Mouse (Mus musculus) G1E-ER4 (cell line): Measurements from ENCODE around the gene Hist1h2bp. TPM values are rescaled to one million over a fixed set of nuclear protein-coding genes. Genes with fewer than 3 reads are reported as not detected.
"Not testable (repeated sequence)": the region's sequence is repeated elsewhere in the genome, so short reads cannot be mapped to it uniquely, and the experiment has no call there.

Source experiments
- GATA1 ChIP-seq: IDR thresholded peaks from one replicate; pipeline ENCODE4 v1.8.0; 2012; ENCODE audit warnings: low read length, inconsistent platforms
- polyA plus RNA-seq: library from polyadenylated mRNA; stranded (reverse); fragments of >175 nt; gene quantifications from 2 replicates; pipeline ENCODE4 v1.2.3, GENCODE M21; 2012

Gene Hist1h2bp
- polyA plus RNA-seq, 1 experiment, result 8.7 TPM

- no peak for TF ChIP-seq GATA1
These were observed 7.2 kb upstream of the Hist1h2bp start, which contains the start of gene Hist1h1b for GRCm38 (mm10) chr13:21779767-21780731. Gene Hist1h1b, minus strand, starts transcription at chr13:21780625.

GRCm38 (mm10) chr13:21781021-21781555 lies 6.2 kb upstream of the Hist1h2bp start:
- TF ChIP-seq GATA1, result no peak

DNA sequence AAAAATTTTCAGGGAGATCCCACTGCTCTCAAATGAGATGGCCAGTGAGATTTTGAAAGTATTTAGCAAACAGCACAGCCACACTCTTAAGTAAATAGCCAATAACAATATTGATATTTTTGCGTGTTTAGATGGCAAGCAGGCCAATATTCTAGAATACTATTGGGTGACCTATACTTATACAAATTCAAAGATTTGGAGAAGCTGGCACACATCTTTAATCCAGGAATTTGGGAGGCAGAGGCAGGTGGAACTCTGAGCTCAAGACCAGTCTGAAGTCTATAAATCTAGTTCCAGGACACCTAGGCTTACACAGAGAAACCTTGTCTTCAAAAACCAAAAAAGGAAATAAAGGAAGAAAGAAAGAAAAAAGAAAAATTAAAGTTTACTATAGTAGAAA lies 5.6 kb upstream of the Hist1h2bp start:
- TF ChIP-seq GATA1, result no peak

DNA sequence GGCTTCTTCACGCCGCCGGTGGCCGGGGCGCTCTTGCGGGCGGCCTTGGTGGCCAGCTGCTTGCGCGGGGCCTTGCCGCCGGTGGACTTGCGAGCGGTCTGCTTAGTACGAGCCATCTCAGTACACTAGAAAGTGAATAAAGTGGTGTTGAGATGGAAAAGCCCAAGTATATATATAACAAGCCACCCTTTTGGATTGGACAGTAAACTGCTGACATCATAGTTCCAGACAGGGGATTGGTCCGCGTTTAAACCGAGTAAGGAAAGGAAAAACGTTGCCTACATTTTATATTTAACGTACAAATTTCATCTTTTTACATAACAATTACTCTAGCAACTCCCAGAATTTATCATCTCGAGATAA lies 4.0 kb upstream of the Hist1h2bp start, which contains the start of gene Hist1h3i:
Gene Hist1h3i, minus strand, starts transcription at position 116 of the 363 bp plus-strand sequence.
- TF ChIP-seq GATA1, result no peak

DNA sequence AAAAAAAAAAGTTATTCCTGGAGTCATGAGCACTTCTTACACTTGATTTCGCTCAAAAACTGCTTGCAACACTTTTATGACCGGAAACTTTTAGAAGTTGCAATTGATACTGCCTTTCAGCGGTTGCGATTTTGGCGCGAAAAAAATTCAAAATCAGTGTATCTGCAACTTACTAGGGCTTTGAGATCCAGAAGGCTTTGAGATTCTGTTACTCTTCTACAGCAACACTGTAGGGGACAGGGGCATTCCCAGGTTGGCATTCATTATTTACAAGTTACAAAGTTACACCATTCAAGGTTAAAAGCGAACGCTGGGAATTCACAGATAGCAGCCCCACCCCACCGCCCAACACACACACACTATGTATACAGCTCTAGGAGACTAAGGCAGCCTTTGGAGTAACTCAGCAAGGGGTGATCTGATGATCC lies 3.5 kb upstream of the Hist1h2bp start:
- no peak for TF ChIP-seq GATA1

GRCm38 (mm10) chr13:21784311-21784710 lies 3.0 kb upstream of the Hist1h2bp start:
- TF ChIP-seq GATA1, result no peak

DNA sequence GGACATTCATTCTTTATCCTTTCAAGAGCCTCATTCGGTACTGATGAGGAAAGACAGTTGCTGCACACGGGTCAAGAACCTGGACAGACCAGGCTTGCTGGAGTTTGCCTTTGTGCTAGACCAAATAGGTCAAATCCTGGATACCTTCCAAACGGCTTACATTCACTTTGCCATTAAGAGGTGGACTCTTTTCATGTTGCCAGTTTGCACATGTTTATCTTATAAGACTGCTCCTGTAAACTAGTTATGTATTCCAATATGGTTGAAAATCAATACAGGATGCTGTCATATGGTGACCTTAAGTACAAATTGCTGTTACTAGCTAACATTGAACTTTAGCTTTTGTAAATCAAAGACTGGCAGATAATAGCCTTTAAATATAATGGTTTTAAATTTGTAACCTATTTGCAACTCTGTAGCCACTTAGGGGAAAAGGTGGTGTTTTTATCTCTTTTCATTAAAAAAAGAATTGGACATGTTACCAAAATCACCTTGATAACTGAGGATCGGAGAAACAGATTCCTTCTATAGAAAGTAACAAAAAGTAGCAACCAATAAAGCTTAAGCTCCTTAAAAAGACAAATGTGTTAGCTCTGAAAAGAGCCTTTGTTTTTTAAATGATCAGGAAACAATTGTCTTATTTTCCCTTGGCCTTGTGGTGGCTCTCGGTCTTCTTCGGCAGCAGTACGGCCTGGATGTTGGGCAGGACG lies 917 bp upstream of the Hist1h2bp start:
- no peak for TF ChIP-seq GATA1

GRCm38 (mm10) chr13:21787760-21788593 lies 716 bp downstream of the Hist1h2bp start:
- no peak for TF ChIP-seq GATA1

DNA sequence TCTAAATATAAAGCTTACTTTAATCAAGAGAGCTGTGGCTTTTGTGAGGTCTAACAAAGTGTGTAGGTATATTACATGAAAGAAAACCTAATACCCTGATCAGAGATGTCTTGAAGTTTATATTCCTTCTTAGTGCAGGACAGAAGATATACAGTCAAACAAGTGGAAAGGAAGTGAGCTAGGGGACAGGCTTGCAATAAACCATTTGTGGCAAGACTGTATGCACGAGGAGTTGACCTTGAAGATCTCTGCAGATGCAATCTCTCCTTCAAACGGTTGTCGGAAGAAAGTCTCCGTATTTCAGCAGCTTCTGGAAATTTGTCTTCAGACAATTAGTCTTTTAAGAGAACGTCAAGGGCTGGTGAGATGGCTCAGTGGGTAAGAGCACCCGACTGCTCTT lies 2.7 kb downstream of the Hist1h2bp start:
- TF ChIP-seq GATA1, result no peak

DNA sequence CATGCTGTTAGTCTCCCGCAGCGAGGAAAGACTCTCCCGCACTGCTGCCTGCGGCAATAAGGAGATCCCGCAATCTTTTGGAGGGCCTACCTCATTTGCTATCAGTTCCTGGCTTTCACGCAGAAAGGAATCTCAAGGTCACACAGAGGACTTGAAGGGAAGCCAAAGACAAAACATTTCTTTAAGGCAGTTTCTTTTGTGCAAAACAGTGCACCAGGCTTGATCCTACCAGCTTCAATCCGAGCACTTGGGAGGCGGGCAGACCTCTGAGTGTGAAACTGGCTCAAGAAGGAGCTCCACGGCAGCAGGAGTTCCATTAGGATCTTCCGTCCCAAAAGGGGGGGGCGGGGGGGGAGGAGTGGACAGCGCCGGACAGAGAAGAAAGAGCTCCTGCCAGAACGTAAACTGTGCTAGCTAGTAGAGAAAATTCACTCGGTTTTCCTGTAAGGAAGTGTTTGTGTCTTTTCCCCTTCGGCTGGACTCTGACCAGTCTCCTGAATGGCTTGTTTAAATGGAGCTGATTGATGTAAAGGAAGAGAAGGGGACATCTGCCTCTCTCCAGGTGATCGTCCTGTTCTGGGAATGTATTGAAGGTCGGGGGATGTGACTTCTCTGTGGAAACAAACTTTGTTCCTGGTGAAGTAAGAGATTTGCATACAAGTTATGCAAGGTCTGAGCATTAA lies 3.5 kb downstream of the Hist1h2bp start:
- TF ChIP-seq GATA1, result no peak

- TF ChIP-seq GATA1, result no peak
These were observed 8.3 kb downstream of the Hist1h2bp start for GRCm38 (mm10) chr13:21795584-21795983.

DNA sequence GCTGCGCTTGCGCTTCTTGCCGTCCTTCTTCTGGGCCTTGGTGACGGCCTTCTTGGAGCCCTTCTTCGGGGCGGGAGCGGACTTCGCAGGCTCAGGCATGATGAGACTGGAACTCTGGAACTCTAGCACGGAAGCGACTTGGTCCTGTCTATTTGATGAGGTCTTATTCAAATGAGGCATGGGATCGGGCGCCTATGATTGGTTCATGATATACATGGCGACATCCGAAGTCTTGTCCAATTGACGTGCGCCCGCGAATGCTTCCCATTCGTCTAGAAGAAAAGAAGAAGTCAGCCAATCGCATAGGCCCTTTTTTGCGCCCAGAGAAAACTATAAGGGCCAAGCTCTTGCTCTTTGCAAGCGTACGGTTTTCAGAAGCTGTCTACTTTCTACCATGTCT lies 22.8 kb downstream of the Hist1h2bp start, which contains the start of the genes Hist1h2bq and Hist1h2ao:
Gene Hist1h2bq, minus strand, starts transcription at position 125 of the 400 bp plus-strand sequence.
Gene Hist1h2ao, plus strand, starts transcription at position 393 of the 400 bp plus-strand sequence.
- not testable (repeated sequence) for TF ChIP-seq GATA1

DNA sequence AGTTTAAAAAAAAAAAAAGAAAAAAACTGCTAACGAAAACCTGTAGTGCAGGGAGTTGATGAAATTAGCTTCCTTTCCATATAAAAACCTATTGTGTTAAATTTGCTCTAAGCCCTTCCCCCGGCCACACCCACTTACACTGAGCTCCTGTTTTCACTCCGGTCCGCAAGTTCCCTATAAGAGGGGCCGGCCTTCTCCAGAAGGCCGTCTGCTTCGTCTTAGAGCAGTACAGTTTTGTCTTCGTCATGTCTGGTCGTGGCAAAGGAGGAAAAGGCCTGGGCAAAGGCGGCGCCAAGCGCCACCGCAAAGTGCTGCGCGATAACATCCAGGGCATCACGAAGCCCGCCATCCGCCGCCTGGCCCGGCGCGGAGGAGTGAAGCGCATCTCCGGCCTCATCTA lies 24.3 kb downstream of the Hist1h2bp start, which contains the start of gene Hist1h4m:
Gene Hist1h4m, plus strand, starts transcription at position 208 of the 400 bp plus-strand sequence.
- not testable (repeated sequence) for TF ChIP-seq GATA1

GRCm38 (mm10) chr13:21828511-21828910 lies 41.2 kb downstream of the Hist1h2bp start:
- no peak for TF ChIP-seq GATA1
